Mouse (Mus musculus): Measurements from ENCODE around the gene Tpm1. TPM values are rescaled to one million over a fixed set of nuclear protein-coding genes. Genes with fewer than 3 reads are reported as not detected.

Gene Tpm1
- polyA plus RNA-seq, 1 experiment from 2014 or later: 85.7 TPM

DNA sequence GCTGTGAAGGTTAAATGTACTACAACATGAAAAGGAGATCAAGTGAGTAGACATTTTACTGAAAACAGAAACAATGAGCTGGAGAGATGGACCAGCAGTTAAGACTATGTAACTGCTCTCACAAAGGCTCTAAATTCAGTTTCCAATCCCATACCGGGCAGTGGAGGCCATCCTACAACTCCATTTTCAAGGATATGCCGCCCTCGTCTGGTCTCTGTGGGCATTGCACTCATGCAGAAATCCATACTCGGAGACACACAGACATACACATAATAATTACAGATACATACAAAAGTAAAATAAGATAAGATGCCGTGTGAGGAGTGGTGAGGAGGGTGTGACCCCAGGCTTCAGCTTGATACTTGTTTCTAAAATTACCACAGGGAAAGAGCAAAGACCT is 68.7 kb downstream of the Tpm1 start:
- TF ChIP-seq CTCF (IDR thresholded peaks at IDR 0.05; ENCODE audit: low read depth): peak; percentile 95
- no peak for TF ChIP-seq EP300 (IDR thresholded peaks at IDR 0.05; ENCODE audit: low read depth)
- H3K4me3 ChIP-seq (ENCODE audit: low read depth, low read length): no peak overlapping the region
- no peak overlapping the region for H3K27ac ChIP-seq (ENCODE audit: low read depth)
- no peaks in the 10 kb centered on the region for H3K9me3 ChIP-seq (ENCODE audit: low read length)
- H3K36me3 ChIP-seq (replicated peaks; ENCODE audit: insufficient read depth, low read length): no peaks in the 10 kb centered on the region
- no peaks in the 10 kb centered on the region for H3K27me3 ChIP-seq (ENCODE audit: insufficient read depth, low read length)
- no peak overlapping the region for H3K4me2 ChIP-seq (ENCODE audit: low read depth, low read length)
- H3K4me1 ChIP-seq (ENCODE audit: insufficient read depth): peaks cover 7% of the 10 kb centered on the region; the same call in 1 of the 2 replicates
- no peak overlapping the region for H3K9ac ChIP-seq (replicated peaks)
- ATAC-seq: peak; percentile 62
- WGBS (ENCODE audit: insufficient replicate concordance): 6% methylated on average over 5 of the region's 5 CpGs
- DNase-seq: peak; percentile 88

DNA sequence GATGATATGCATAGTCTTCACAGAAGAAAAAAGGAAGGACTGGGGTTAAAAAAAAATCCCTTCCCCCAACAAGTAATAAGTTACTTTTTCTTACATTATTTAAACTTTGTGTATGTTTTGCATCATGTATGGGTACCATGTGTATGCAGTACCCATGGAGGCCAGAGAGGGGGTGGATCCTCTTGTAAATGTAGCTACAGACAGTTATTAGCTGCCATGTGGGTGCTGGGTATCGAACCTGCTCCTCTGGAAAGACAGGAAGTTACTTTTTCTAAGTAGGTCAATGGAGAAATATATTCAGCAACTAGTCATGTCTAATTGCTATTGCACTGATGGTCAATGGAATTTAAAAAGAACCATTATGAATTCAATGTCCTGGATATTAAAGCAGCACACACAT is 70.7 kb downstream of the Tpm1 start:
- H3K27ac ChIP-seq (ENCODE audit: low read depth): no peak overlapping the region
- no peak overlapping the region for H3K4me2 ChIP-seq (ENCODE audit: low read depth, low read length)
- DNase-seq: no peak
- peaks cover 7% of the 10 kb centered on the region; the same call in 1 of the 2 replicates for H3K4me1 ChIP-seq (ENCODE audit: insufficient read depth)
- no peaks in the 10 kb centered on the region for H3K9me3 ChIP-seq (ENCODE audit: low read length)
- H3K9ac ChIP-seq (replicated peaks): no peak overlapping the region
- TF ChIP-seq EP300 (IDR thresholded peaks at IDR 0.05; ENCODE audit: low read depth): no peak
- TF ChIP-seq CTCF (IDR thresholded peaks at IDR 0.05; ENCODE audit: low read depth): no peak
- no peak for ATAC-seq
- no peak overlapping the region for H3K4me3 ChIP-seq (ENCODE audit: low read depth, low read length)
- H3K27me3 ChIP-seq (ENCODE audit: insufficient read depth, low read length): no peaks in the 10 kb centered on the region
- WGBS (ENCODE audit: insufficient replicate concordance): 76% methylated on average over 1 of the region's 1 CpGs
- no peaks in the 10 kb centered on the region for H3K36me3 ChIP-seq (replicated peaks; ENCODE audit: insufficient read depth, low read length)

DNA sequence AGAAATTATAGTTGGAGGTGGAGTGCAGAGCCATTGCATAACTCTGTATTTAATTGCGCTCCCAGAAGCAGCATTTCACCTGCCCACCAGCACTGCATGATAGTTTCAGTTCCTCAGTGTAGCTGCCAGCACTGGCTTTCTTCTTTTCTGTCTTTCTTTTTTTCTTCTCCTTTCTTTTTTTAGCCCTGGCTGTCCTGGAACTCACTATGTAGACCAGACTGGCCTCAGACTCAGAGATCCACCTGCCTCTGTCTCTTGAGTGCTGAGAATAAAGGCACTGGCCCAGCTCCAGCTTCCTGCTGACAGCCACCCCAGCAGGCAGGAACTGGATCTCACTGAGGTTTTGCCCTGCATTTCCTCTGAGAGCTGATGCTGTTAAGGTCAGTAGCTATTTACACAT is 71.2 kb downstream of the Tpm1 start:
- no peaks in the 10 kb centered on the region for H3K27me3 ChIP-seq (ENCODE audit: insufficient read depth, low read length)
- 61% methylated on average over 1 of the region's 1 CpGs for WGBS (ENCODE audit: insufficient replicate concordance)
- ATAC-seq (no peak), DNase-seq (no peak)
- H3K4me2 ChIP-seq (ENCODE audit: low read depth, low read length): no peak overlapping the region
- no peak overlapping the region for H3K9ac ChIP-seq (replicated peaks)
- no peak overlapping the region for H3K4me3 ChIP-seq (ENCODE audit: low read depth, low read length)
- peaks cover 7% of the 10 kb centered on the region; the same call in 1 of the 2 replicates for H3K4me1 ChIP-seq (ENCODE audit: insufficient read depth)
- no peak for TF ChIP-seq CTCF (IDR thresholded peaks at IDR 0.05; ENCODE audit: low read depth)
- no peak for TF ChIP-seq EP300 (IDR thresholded peaks at IDR 0.05; ENCODE audit: low read depth)
- H3K27ac ChIP-seq (ENCODE audit: low read depth): no peak overlapping the region
- H3K9me3 ChIP-seq (ENCODE audit: low read length): no peaks in the 10 kb centered on the region
- H3K36me3 ChIP-seq (replicated peaks; ENCODE audit: insufficient read depth, low read length): no peaks in the 10 kb centered on the region

GRCm38 (mm10) chr9:66977121-66977520 is 72.1 kb downstream of the Tpm1 start:
- Histone ChIP-seq H3K4me2 (ENCODE audit: low read depth, low read length) (no peak overlapping the region), H3K27me3 (ENCODE audit: insufficient read depth, low read length) (no peaks in the 10 kb centered on the region), H3K27ac (ENCODE audit: low read depth) (no peak overlapping the region), H3K9me3 (ENCODE audit: low read length) (no peaks in the 10 kb centered on the region), H3K4me3 (ENCODE audit: low read depth, low read length) (no peak overlapping the region), H3K36me3 (replicated peaks; ENCODE audit: insufficient read depth, low read length) (no peaks in the 10 kb centered on the region), H3K9ac (replicated peaks) (no peak overlapping the region), H3K4me1 (ENCODE audit: insufficient read depth) (peaks cover 7% of the 10 kb centered on the region; the same call in 1 of the 2 replicates)
- WGBS (ENCODE audit: insufficient replicate concordance): 74% methylated on average over 5 of the region's 5 CpGs
- ATAC-seq (no peak), DNase-seq (no peak)
- TF ChIP-seq CTCF (IDR thresholded peaks at IDR 0.05; ENCODE audit: low read depth) (no peak), EP300 (IDR thresholded peaks at IDR 0.05; ENCODE audit: low read depth) (no peak)

GRCm38 (mm10) chr9:66975239-66975645 is 74.0 kb downstream of the Tpm1 start, which contains the start of gene Lactb:
Gene Lactb (minus strand): TSS chr9:66975484.
- peak within 1 kb of the TSS; percentile 89 for H3K4me3 ChIP-seq (ENCODE audit: low read depth, low read length)
- peaks cover 7% of the 10 kb centered on the region; the same call in 1 of the 2 replicates for H3K4me1 ChIP-seq (ENCODE audit: insufficient read depth)
- H3K27me3 ChIP-seq (ENCODE audit: insufficient read depth, low read length): no peaks in the 10 kb centered on the region
- no peaks in the 10 kb centered on the region for H3K9me3 ChIP-seq (ENCODE audit: low read length)
- peak within 1 kb of the TSS; percentile 97 for H3K4me2 ChIP-seq (ENCODE audit: low read depth, low read length)
- no peak for TF ChIP-seq CTCF (IDR thresholded peaks at IDR 0.05; ENCODE audit: low read depth)
- TF ChIP-seq EP300 (IDR thresholded peaks at IDR 0.05; ENCODE audit: low read depth): no peak
- DNase-seq (peak; percentile 97), ATAC-seq (peak; percentile 98)
- peaks cover 8% of the 10 kb centered on the region for H3K36me3 ChIP-seq (replicated peaks; ENCODE audit: insufficient read depth, low read length)
- peak within 1 kb of the TSS; percentile 83 for H3K9ac ChIP-seq (replicated peaks)
- 1% methylated on average over 26 of the region's 32 CpGs for WGBS (ENCODE audit: insufficient replicate concordance)
- H3K27ac ChIP-seq (ENCODE audit: low read depth): peak within 1 kb of the TSS; percentile 97

DNA sequence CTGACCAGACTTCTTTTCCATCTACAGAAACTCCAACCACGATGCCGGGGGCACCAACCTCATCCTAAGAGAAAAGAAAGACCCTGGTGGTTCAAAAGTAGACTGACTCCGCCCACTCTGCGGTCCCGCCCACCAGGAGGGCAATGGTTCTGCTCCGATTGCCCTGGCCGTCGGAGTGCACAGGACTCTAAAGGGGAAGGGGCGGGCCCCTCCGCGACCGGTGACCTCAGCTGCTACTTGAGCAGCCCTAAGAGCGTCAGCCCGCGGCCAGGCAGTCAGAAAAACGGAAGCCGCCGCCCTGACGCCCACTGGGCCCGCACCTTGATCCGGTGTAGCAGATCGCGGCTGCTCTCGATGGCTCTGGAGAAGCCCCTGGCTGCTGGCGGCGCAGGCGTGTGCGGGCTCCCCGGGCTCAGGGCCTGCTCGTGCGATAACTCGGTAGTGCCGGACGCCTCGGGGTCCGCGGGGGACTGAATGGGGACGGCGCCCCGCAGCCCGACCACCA is 74.4 kb downstream of the Tpm1 start:
- no peak for TF ChIP-seq EP300 (IDR thresholded peaks at IDR 0.05; ENCODE audit: low read depth)
- TF ChIP-seq CTCF (IDR thresholded peaks at IDR 0.05; ENCODE audit: low read depth): no peak
- H3K27ac ChIP-seq (ENCODE audit: low read depth): peak overlapping the region; percentile 97
- H3K4me1 ChIP-seq (ENCODE audit: insufficient read depth): peaks cover 7% of the 10 kb centered on the region; the same call in 1 of the 2 replicates
- ATAC-seq (peak; percentile 90), DNase-seq (peak; percentile 89)
- peak overlapping the region; percentile 97 for H3K4me2 ChIP-seq (ENCODE audit: low read depth, low read length)
- WGBS (ENCODE audit: insufficient replicate concordance): under 1% methylated on average over 24 of the region's 41 CpGs
- peak overlapping the region; percentile 89 for H3K4me3 ChIP-seq (ENCODE audit: low read depth, low read length)
- H3K27me3 ChIP-seq (ENCODE audit: insufficient read depth, low read length): no peaks in the 10 kb centered on the region
- H3K9me3 ChIP-seq (ENCODE audit: low read length): no peaks in the 10 kb centered on the region
- peaks cover 10% of the 10 kb centered on the region for H3K36me3 ChIP-seq (replicated peaks; ENCODE audit: insufficient read depth, low read length)
- peak overlapping the region; percentile 83 for H3K9ac ChIP-seq (replicated peaks)

Other genes starting within 250 kb of the Tpm1 start
- 3.3 and 4.1 TPM in 2 replicates for gene Aph1c, start 214.7 kb downstream of the Tpm1 start, polyA plus RNA-seq (2015; fragmentation: Nextera tagmentation; extraction: Ambion mirVana)
- 9.1 and 10.7 TPM in 2 replicates for gene Rab8b, start 129.7 kb downstream of the Tpm1 start, polyA plus RNA-seq (2015; fragmentation: Nextera tagmentation; extraction: Ambion mirVana)
- 587 and 618 TPM in 2 replicates for gene Rps27l, start 103.3 kb downstream of the Tpm1 start, polyA plus RNA-seq (2015; fragmentation: Nextera tagmentation; extraction: Ambion mirVana)
- 13.3 and 15.2 TPM in 2 replicates for gene Lactb, start 73.9 kb downstream of the Tpm1 start, polyA plus RNA-seq (2015; fragmentation: Nextera tagmentation; extraction: Ambion mirVana)

All from liver, postnatal 0 days (tissue).